Mouse (Mus musculus): ENCODE results near the gene Tmem80.

DNA sequence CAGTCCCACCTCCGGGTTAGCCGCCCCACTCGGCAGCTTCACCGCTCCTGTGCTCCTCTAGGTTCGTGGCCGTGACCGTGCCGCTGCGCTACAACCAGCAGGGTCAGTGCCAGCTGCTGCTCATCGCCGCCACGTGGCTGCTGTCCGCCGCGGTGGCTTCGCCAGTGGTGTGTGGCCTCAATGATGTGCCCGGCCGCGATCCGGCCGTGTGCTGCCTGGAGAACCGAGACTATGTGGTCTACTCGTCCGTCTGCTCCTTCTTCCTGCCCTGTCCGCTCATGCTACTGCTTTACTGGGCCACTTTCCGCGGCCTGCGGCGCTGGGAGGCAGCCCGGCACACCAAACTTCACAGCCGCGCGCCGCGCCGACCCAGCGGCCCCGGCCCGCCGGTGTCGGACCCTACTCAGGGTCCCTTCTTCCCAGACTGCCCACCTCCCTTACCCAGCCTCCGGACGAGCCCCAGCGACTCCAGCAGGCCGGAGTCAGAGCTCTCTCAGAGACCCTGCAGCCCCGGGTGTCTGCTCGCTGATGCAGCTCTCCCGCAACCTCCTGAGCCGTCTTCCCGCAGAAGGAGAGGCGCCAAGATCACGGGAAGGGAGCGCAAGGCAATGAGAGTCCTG, 33.6 kb upstream of the Tmem80 start:
- TF ChIP-seq CTCF (IDR thresholded peaks at IDR 0.05; ENCODE audit: borderline replicate concordance, insufficient read depth, low read depth, low read length) (no peak; the same call in 1 of the 2 replicates), POLR2A (IDR thresholded peaks at IDR 0.05; ENCODE audit: borderline replicate concordance, insufficient read depth, low read length) (no peak)

Data from cerebellum, adult 2 months (tissue).